Mouse (Mus musculus): ENCODE measurements around the gene Odr4. TPM values are rescaled to one million over a fixed set of nuclear protein-coding genes. Genes with fewer than 3 reads are reported as not detected.

Odr4 gene
- total RNA-seq, 2 experiments from 2014 or later = 38.2 to 68.1 TPM

GRCm38 (mm10) chr1:150319205-150319604 is 73.7 kb downstream of the Odr4 start, which contains the start of gene Pdc:
Gene Pdc, plus strand, starts transcription at chr1:150319417.
- no peak for ATAC-seq (ENCODE audit: poor library complexity, severe bottlenecking)

Other genes with a start within 250 kb of the Odr4 start
- gene Pdc, start 73.7 kb downstream of the Odr4 start, total RNA-seq (2015) = not detected in 2 replicates
- gene Pdc, start 73.7 kb downstream of the Odr4 start, total RNA-seq (2017) = not detected in 2 replicates
- 312 and 339 TPM in 2 replicates for gene Tpr, start 242 bp downstream of the Odr4 start, total RNA-seq (2015)
- gene Tpr, start 242 bp downstream of the Odr4 start, total RNA-seq (2017) = 398 and 424 TPM in 2 replicates
- 0.78 and 0.98 TPM in 2 replicates for gene Prg4, start 73.1 kb upstream of the Odr4 start, total RNA-seq (2015)
- gene Prg4, start 73.1 kb upstream of the Odr4 start, total RNA-seq (2017) = not detected in 2 replicates

All from megakaryocyte, adult 5-6 weeks (primary cell).